Mouse (Mus musculus) lung, postnatal 0 days (tissue): ENCODE results near the gene Scarb2. TPM values are rescaled to one million over a fixed set of nuclear protein-coding genes. Genes with fewer than 3 reads are reported as not detected.

ENCODE experiments used
- ATAC-seq: fragments of 200-750 bp; cut with Nextera tagmentation; 2 replicates; pipeline ENCODE4 v1.8.0; 2017; ENCODE audit warnings: moderate library complexity
- DNase-seq: peaks from one replicate; pipeline ENCODE4 v3.0.0-alpha.2; 2016; ENCODE audit warnings: low spot score
- H3K27ac ChIP-seq: fragments of 300-500 bp; sonication (generic); 2 replicates; pipeline ENCODE4 v1.5.1; 2014; ENCODE audit warnings: antibody characterized with exemption, mild to moderate bottlenecking, low read length, mixed read lengths
- H3K27me3 ChIP-seq: fragments of 300-500 bp; sonication (generic); replicated peaks from 2 replicates; pipeline ENCODE4 v1.6.1; 2014; ENCODE audit warnings: low read length, mixed read lengths; ENCODE audit not compliant: insufficient read depth
- H3K36me3 ChIP-seq: fragments of 300-500 bp; sonication (generic); 2 replicates; pipeline ENCODE4 v1.6.1; 2014; ENCODE audit warnings: low read length, mixed read lengths; ENCODE audit not compliant: insufficient read depth
- H3K4me1 ChIP-seq: fragments of 300-500 bp; sonication (generic); 2 replicates; pipeline ENCODE4 v1.6.1; 2014; ENCODE audit warnings: antibody characterized with exemption, low read depth, low read length, mixed read lengths; ENCODE audit not compliant: insufficient read depth
- H3K4me2 ChIP-seq: fragments of 300-500 bp; sonication (generic); replicated peaks from 2 replicates; pipeline ENCODE4 v1.6.1; 2014; ENCODE audit warnings: low read depth, mild to moderate bottlenecking, low read length, moderate library complexity, mixed read lengths
- H3K4me3 ChIP-seq: fragments of 300-500 bp; sonication (generic); 2 replicates; pipeline ENCODE4 v1.5.1; 2014; ENCODE audit warnings: low read depth, low read length
- H3K9ac ChIP-seq: fragments of 300-500 bp; sonication (generic); replicated peaks from 2 replicates; pipeline ENCODE4 v1.6.1; 2014; ENCODE audit warnings: low read depth, mild to moderate bottlenecking
- H3K9me3 ChIP-seq: fragments of 300-500 bp; sonication (generic); 2 replicates; pipeline ENCODE4 v1.6.1; 2016; ENCODE audit warnings: low read length, mixed read lengths
- CTCF ChIP-seq: IDR thresholded peaks from 2 replicates; pipeline ENCODE4 v1.5.1; 2016; ENCODE audit warnings: antibody characterized with exemption, mild to moderate bottlenecking
- EP300 ChIP-seq: IDR thresholded peaks from 2 replicates; pipeline ENCODE4 v1.6.1; 2016; ENCODE audit warnings: antibody characterized with exemption, mild to moderate bottlenecking, control low read depth
- WGBS: fragments of 180-500 bp; shearing (Covaris S2); extraction: QIAGEN DNeasy Blood & Tissue Kit; methylation state at CpG from one replicate; pipeline ENCODE4 v1.1.7; 2014; 5-methylcytosine and 5-hydroxymethylcytosine counted together
- polyA plus RNA-seq: library from polyadenylated mRNA; unstranded; fragments of >200 nt; fragmentation: Nextera tagmentation; extraction: Ambion mirVana; gene quantifications from 2 replicates; pipeline ENCODE4 v1.2.1, GENCODE M21; 2015

Gene Scarb2
- polyA plus RNA-seq, 1 experiment from 2014 or later: 52.4 TPM

GRCm38 (mm10) chr5:92489503-92489902, 17.1 kb downstream of the Scarb2 start:
- WGBS: 5% methylated on average over 4 of the region's 4 CpGs
- H3K27ac ChIP-seq: peak overlapping the region; percentile 91
- H3K9ac ChIP-seq: 0 out of 2 replicates have a peak overlapping the region, but pooled peaks have one; percentile 23
- H3K9me3 ChIP-seq: no peaks in the 10 kb centered on the region
- TF ChIP-seq CTCF (no peak), EP300 (no peak)
- H3K27me3 ChIP-seq: no peaks in the 10 kb centered on the region
- peak overlapping the region; percentile 14; the same call in 1 of the 2 replicates for H3K4me2 ChIP-seq
- H3K36me3 ChIP-seq: peaks cover 5% of the 10 kb centered on the region; the same call in 1 of the 2 replicates
- H3K4me3 ChIP-seq: no peak overlapping the region
- no peak for ATAC-seq
- DNase-seq: peak; percentile 50
- H3K4me1 ChIP-seq: peaks cover 30% of the 10 kb centered on the region

GRCm38 (mm10) chr5:92488961-92489360, 17.7 kb downstream of the Scarb2 start:
- H3K27me3 ChIP-seq: no peaks in the 10 kb centered on the region
- DNase-seq: peak; percentile 93
- WGBS: 21% methylated on average over 7 of the region's 7 CpGs
- peak; percentile 85 for ATAC-seq
- no peaks in the 10 kb centered on the region for H3K9me3 ChIP-seq
- H3K4me3 ChIP-seq: no peak overlapping the region
- H3K4me1 ChIP-seq: peaks cover 27% of the 10 kb centered on the region
- peaks cover 9% of the 10 kb centered on the region for H3K36me3 ChIP-seq
- peak overlapping the region; percentile 91 for H3K27ac ChIP-seq
- no peak overlapping the region for H3K9ac ChIP-seq
- H3K4me2 ChIP-seq: 0 out of 2 replicates have a peak overlapping the region, but pooled peaks have one; percentile 14
- TF ChIP-seq CTCF (peak; percentile 48), EP300 (peak; percentile 62; the same call in 1 of the 2 replicates)

- peaks cover 10% of the 10 kb centered on the region for H3K36me3 ChIP-seq
- 34% methylated on average over 3 of the region's 3 CpGs for WGBS
- DNase-seq: peak; percentile 97
- no peak overlapping the region for H3K4me2 ChIP-seq
- no peaks in the 10 kb centered on the region for H3K9me3 ChIP-seq
- H3K27ac ChIP-seq: peak overlapping the region; percentile 91
- TF ChIP-seq EP300 (peak; percentile 95), CTCF (peak; percentile 40)
- H3K4me3 ChIP-seq: no peak overlapping the region
- peaks cover 23% of the 10 kb centered on the region for H3K4me1 ChIP-seq
- no peak overlapping the region for H3K9ac ChIP-seq
- ATAC-seq: peak; percentile 92
- H3K27me3 ChIP-seq: no peaks in the 10 kb centered on the region
These were observed 18.2 kb downstream of the Scarb2 start for GRCm38 (mm10) chr5:92488408-92488807.

- TF ChIP-seq CTCF (no peak), EP300 (peak; percentile 83)
- Histone ChIP-seq H3K9ac (no peak overlapping the region), H3K9me3 (no peaks in the 10 kb centered on the region; the same call in 1 of the 2 replicates), H3K4me3 (no peak overlapping the region), H3K27ac (peak overlapping the region; percentile 91), H3K4me2 (no peak overlapping the region), H3K36me3 (peaks cover 18% of the 10 kb centered on the region), H3K4me1 (peaks cover 17% of the 10 kb centered on the region), H3K27me3 (no peaks in the 10 kb centered on the region)
- 58% methylated on average over 3 of the region's 3 CpGs for WGBS
- DNase-seq (peak; percentile 94), ATAC-seq (peak; percentile 37)
These were observed 19.9 kb downstream of the Scarb2 start for GRCm38 (mm10) chr5:92486758-92487157.

GRCm38 (mm10) chr5:92484880-92485279, 21.8 kb downstream of the Scarb2 start:
- Histone ChIP-seq H3K27me3 (no peaks in the 10 kb centered on the region), H3K27ac (no peak overlapping the region), H3K4me3 (no peak overlapping the region), H3K36me3 (peaks cover 18% of the 10 kb centered on the region), H3K4me1 (peaks cover 13% of the 10 kb centered on the region), H3K9ac (no peak overlapping the region), H3K4me2 (no peak overlapping the region), H3K9me3 (no peaks in the 10 kb centered on the region; the same call in 1 of the 2 replicates)
- no peak for DNase-seq
- TF ChIP-seq CTCF: no peak
- TF ChIP-seq EP300: no peak
- 66% methylated on average over 7 of the region's 7 CpGs for WGBS
- no peak for ATAC-seq

- no peak for TF ChIP-seq CTCF
- TF ChIP-seq EP300: no peak
- H3K4me3 ChIP-seq: no peak overlapping the region
- H3K4me2 ChIP-seq: no peak overlapping the region
- no peaks in the 10 kb centered on the region for H3K9me3 ChIP-seq
- DNase-seq (peak; percentile 25), ATAC-seq (peak; percentile 45; the same call in 1 of the 2 replicates)
- no peaks in the 10 kb centered on the region for H3K27me3 ChIP-seq
- WGBS: 51% methylated on average over 5 of the region's 5 CpGs
- H3K4me1 ChIP-seq: peaks cover 3% of the 10 kb centered on the region; the same call in 1 of the 2 replicates
- no peak overlapping the region for H3K27ac ChIP-seq
- H3K36me3 ChIP-seq: peaks cover 4% of the 10 kb centered on the region; the same call in 1 of the 2 replicates
- no peak overlapping the region for H3K9ac ChIP-seq
These were observed 33.8 kb downstream of the Scarb2 start for GRCm38 (mm10) chr5:92472863-92473262.
